Mouse (Mus musculus): ENCODE data around the gene Saysd1. TPM values are rescaled to one million over a fixed set of nuclear protein-coding genes. Genes with fewer than 3 reads are reported as not detected.

Saysd1 gene
- polyA plus RNA-seq, 1 experiment from 2014 or later: 13.1 TPM

DNA sequence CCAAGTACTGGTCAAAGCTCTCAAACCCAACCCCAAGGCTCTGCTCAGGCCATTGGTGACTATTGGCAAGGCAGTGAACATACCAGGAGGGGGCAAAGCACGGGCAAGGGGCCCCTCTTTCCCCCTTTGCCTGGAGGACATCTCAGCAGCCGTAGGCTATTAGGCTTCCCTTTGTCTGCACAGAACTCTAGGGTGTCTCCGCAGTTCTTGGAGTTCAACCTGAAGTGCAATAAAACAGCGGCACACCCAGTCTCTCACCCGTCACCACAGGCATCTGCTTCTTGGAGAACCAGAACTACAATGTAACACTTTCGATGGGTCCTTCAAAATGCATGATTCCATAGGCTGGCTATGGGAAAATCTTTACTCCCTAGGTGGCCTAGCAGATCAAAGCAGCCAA, 10.2 kb downstream of the Saysd1 start:
- Histone ChIP-seq H3K27me3 (replicated peaks; ENCODE audit: control insufficient read depth, insufficient read depth, low read length) (no peaks in the 10 kb centered on the region), H3K27ac (ENCODE audit: low read depth) (no peak overlapping the region), H3K36me3 (ENCODE audit: control insufficient read depth, insufficient read depth, low read length) (no peaks in the 10 kb centered on the region), H3K4me2 (ENCODE audit: low read length) (no peak overlapping the region), H3K9me3 (ENCODE audit: control insufficient read depth, low read length) (no peaks in the 10 kb centered on the region), H3K9ac (ENCODE audit: low read length) (no peak overlapping the region), H3K4me1 (replicated peaks; ENCODE audit: control insufficient read depth, insufficient read depth, low read length) (no peaks in the 10 kb centered on the region), H3K4me3 (ENCODE audit: low read depth, low read length) (no peak overlapping the region)
- 67% methylated on average over 6 of the region's 6 CpGs for WGBS
- no peak for DNase-seq (ENCODE audit: low spot score)
- ATAC-seq (replicated peaks; ENCODE audit: low FRiP score, low TSS enrichment, low read depth): 0 out of 2 replicates have a peak, but pooled peaks have one; percentile 32

DNA sequence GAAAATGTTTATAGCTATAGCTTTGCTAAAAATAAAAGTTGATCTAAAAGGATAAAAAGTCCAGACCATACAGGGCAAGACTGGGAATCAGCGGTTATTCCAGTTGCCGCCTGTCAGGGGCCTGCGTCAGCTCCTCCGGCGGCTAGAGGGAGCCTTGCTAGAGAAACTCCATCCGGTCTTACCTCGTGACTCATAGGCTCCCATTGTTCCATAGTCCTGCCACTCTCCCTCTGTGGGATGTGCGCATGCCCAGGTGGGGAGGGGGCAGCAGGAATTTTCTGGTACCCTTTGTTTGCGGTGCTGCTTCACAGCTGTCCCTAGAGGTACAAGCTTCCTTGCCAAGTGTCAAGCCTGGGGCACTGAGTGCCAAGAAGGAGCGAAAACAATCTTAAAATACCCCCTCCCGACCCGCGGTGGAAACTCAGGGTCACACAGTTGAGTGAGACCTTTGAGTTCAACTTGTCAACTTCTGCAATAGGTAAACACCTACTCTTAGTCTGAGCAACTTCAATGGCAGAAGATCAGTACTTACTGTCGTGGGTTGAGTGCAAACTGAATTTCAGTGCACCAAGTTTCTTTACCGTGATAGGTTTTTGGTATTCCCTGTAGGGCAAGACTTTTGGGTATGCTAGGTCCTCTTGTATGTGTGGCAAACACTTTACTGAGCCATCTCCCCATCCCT, 10.8 kb downstream of the Saysd1 start:
- ATAC-seq (replicated peaks; ENCODE audit: low FRiP score, low TSS enrichment, low read depth) (0 out of 2 replicates have a peak, but pooled peaks have one; percentile 5), DNase-seq (ENCODE audit: low spot score) (no peak)
- Histone ChIP-seq H3K4me1 (replicated peaks; ENCODE audit: control insufficient read depth, insufficient read depth, low read length) (no peaks in the 10 kb centered on the region), H3K4me3 (ENCODE audit: low read depth, low read length) (no peak overlapping the region), H3K9ac (ENCODE audit: low read length) (no peak overlapping the region), H3K9me3 (ENCODE audit: control insufficient read depth, low read length) (no peaks in the 10 kb centered on the region), H3K27me3 (replicated peaks; ENCODE audit: control insufficient read depth, insufficient read depth, low read length) (no peaks in the 10 kb centered on the region), H3K4me2 (ENCODE audit: low read length) (no peak overlapping the region), H3K36me3 (ENCODE audit: control insufficient read depth, insufficient read depth, low read length) (no peaks in the 10 kb centered on the region), H3K27ac (ENCODE audit: low read depth) (no peak overlapping the region)
- 77% methylated on average over 15 of the region's 15 CpGs for WGBS

DNA sequence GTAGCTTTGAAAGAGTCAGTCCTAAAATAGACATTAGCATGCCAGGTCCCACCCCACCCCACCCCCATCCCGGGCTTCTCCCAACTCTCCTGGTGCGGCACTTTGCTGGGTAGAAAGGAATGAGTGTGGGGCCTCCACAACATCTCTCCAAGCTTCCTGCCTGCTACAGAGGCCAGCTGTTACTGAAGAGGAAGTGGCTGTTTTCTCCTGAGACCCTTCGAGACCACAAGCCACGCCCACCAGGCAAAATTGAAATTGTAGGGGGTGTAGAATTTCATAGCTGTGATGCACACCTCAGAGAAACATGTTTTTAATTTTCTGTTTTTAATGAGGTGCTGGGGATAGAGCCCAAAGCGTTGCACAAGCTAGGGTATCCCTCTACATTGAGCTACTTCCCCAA, 17.5 kb downstream of the Saysd1 start:
- ATAC-seq (replicated peaks; ENCODE audit: low FRiP score, low TSS enrichment, low read depth): no peak
- WGBS: 61% methylated on average over 5 of the region's 5 CpGs
- no peak for DNase-seq (ENCODE audit: low spot score)

DNA sequence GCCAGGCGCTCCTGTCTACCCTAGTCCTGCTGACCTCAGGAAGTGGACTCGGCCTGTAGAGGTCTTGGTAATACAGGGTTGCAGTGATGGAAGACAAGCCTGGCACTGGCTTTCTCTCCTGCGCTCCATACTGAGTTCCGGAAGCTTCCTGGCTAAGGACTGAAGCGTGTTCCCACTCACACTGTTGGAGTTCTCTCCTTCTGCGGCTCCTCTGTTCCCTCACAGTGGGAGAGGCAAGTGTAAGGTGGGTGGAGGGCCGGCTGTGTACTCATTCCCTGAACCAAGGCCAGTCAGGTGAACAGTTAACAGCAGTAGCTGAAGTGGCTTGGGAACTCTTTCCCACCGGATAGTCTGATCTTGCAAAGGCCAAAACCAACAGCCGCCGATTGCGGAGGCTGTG, 18.3 kb downstream of the Saysd1 start:
- no peak overlapping the region for H3K9ac ChIP-seq (ENCODE audit: low read length)
- DNase-seq (ENCODE audit: low spot score) (no peak), ATAC-seq (replicated peaks; ENCODE audit: low FRiP score, low TSS enrichment, low read depth) (no peak)
- H3K9me3 ChIP-seq (ENCODE audit: control insufficient read depth, low read length): no peaks in the 10 kb centered on the region
- H3K27ac ChIP-seq (ENCODE audit: low read depth): no peak overlapping the region
- no peak overlapping the region for H3K4me2 ChIP-seq (ENCODE audit: low read length)
- no peaks in the 10 kb centered on the region for H3K27me3 ChIP-seq (replicated peaks; ENCODE audit: control insufficient read depth, insufficient read depth, low read length)
- H3K4me3 ChIP-seq (ENCODE audit: low read depth, low read length): no peak overlapping the region
- H3K36me3 ChIP-seq (ENCODE audit: control insufficient read depth, insufficient read depth, low read length): no peaks in the 10 kb centered on the region
- 0 out of 2 replicates have a peak, but pooled peaks cover 4% of the 10 kb centered on the region for H3K4me1 ChIP-seq (replicated peaks; ENCODE audit: control insufficient read depth, insufficient read depth, low read length)
- WGBS: 94% methylated on average over 11 of the region's 11 CpGs

More for the DNA sequence above, 17.5 kb downstream of the Saysd1 start:
- no peak overlapping the region for H3K9ac ChIP-seq (ENCODE audit: low read length)
- no peaks in the 10 kb centered on the region for H3K9me3 ChIP-seq (ENCODE audit: control insufficient read depth, low read length)
- H3K36me3 ChIP-seq (ENCODE audit: control insufficient read depth, insufficient read depth, low read length): no peaks in the 10 kb centered on the region
- no peak overlapping the region for H3K27ac ChIP-seq (ENCODE audit: low read depth)
- no peaks in the 10 kb centered on the region for H3K27me3 ChIP-seq (replicated peaks; ENCODE audit: control insufficient read depth, insufficient read depth, low read length)
- no peak overlapping the region for H3K4me3 ChIP-seq (ENCODE audit: low read depth, low read length)
- H3K4me2 ChIP-seq (ENCODE audit: low read length): no peak overlapping the region
- H3K4me1 ChIP-seq (replicated peaks; ENCODE audit: control insufficient read depth, insufficient read depth, low read length): 0 out of 2 replicates have a peak, but pooled peaks cover 4% of the 10 kb centered on the region

DNA sequence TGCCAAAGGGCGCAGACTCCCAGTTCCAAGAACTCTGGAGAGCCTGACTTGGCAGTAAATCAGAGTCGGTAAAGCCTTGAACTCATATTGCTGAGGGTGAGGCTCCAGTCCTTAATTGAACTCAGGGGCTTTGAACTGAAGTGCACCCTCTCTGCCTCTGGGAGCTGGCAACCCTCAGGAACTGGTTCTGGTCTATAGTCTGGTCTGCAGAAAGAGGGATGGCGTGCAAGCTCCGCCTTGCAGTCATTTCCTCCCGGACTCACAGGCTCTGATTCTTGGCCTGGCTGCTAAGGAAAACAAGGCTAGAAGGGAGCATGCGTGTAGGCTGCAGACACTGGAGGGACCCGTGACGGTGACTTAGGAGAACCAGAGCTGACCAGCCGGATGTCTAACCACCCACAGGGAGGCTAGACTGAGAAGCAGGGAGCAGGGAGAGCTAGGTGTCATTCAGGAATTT, 22.2 kb downstream of the Saysd1 start:
- no peak for DNase-seq (ENCODE audit: low spot score)
- no peak overlapping the region for H3K4me2 ChIP-seq (ENCODE audit: low read length)
- H3K4me1 ChIP-seq (replicated peaks; ENCODE audit: control insufficient read depth, insufficient read depth, low read length): 0 out of 2 replicates have a peak, but pooled peaks cover 4% of the 10 kb centered on the region
- H3K36me3 ChIP-seq (ENCODE audit: control insufficient read depth, insufficient read depth, low read length): no peaks in the 10 kb centered on the region
- WGBS: 31% methylated on average over 9 of the region's 9 CpGs
- no peak overlapping the region for H3K27ac ChIP-seq (ENCODE audit: low read depth)
- H3K4me3 ChIP-seq (ENCODE audit: low read depth, low read length): no peak overlapping the region
- no peak for ATAC-seq (replicated peaks; ENCODE audit: low FRiP score, low TSS enrichment, low read depth)
- no peak overlapping the region for H3K9ac ChIP-seq (ENCODE audit: low read length)
- no peaks in the 10 kb centered on the region for H3K27me3 ChIP-seq (replicated peaks; ENCODE audit: control insufficient read depth, insufficient read depth, low read length)
- H3K9me3 ChIP-seq (ENCODE audit: control insufficient read depth, low read length): no peaks in the 10 kb centered on the region

DNA sequence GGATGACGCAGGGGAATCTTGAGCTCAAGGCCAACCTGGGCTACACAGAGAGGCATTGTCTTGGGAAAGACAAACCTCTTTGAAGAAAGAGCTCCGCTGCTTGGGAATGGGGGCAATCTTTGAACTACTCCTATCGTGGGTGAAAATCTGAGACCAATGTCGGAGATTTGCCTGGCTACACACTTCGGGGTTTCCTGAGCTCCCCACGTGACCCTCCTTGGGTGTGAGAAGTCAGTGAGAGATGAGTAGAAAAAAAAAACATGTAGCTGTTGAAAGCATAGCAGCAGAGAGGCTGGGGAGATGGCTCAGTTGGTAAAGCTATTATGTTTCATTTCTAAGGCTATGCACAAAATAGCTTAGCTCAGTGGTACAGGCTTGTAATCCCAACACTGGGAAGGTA, 23.4 kb downstream of the Saysd1 start:
- Histone ChIP-seq H3K9ac (ENCODE audit: low read length) (no peak overlapping the region), H3K4me2 (ENCODE audit: low read length) (no peak overlapping the region), H3K36me3 (ENCODE audit: control insufficient read depth, insufficient read depth, low read length) (no peaks in the 10 kb centered on the region), H3K4me1 (replicated peaks; ENCODE audit: control insufficient read depth, insufficient read depth, low read length) (no peaks in the 10 kb centered on the region), H3K27ac (ENCODE audit: low read depth) (no peak overlapping the region), H3K9me3 (ENCODE audit: control insufficient read depth, low read length) (no peaks in the 10 kb centered on the region), H3K4me3 (ENCODE audit: low read depth, low read length) (no peak overlapping the region), H3K27me3 (replicated peaks; ENCODE audit: control insufficient read depth, insufficient read depth, low read length) (no peaks in the 10 kb centered on the region)
- no peak for DNase-seq (ENCODE audit: low spot score)
- 88% methylated on average over 6 of the region's 6 CpGs for WGBS
- ATAC-seq (replicated peaks; ENCODE audit: low FRiP score, low TSS enrichment, low read depth): no peak

DNA sequence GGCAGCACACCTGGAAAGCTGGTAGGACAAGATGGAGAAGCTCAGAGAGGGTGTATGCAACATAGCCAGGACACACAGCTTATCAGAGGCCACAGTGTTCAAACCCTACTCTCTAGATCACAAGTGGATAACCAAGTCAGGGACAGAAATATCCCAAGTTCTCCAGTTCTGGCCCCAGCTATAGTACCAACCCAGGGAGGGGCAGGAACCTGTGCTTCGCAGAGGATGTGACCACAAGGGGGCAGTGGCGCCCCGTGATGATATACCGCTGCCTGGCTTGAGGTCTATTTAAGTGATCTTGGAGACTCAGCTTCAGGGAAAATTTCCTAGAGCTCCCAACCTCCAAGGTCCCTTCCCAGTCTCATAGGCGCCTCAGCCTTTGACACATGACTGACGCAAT, 24.4 kb downstream of the Saysd1 start:
- Histone ChIP-seq H3K36me3 (ENCODE audit: control insufficient read depth, insufficient read depth, low read length) (no peaks in the 10 kb centered on the region), H3K4me3 (ENCODE audit: low read depth, low read length) (no peak overlapping the region), H3K9me3 (ENCODE audit: control insufficient read depth, low read length) (no peaks in the 10 kb centered on the region), H3K27ac (ENCODE audit: low read depth) (no peak overlapping the region), H3K9ac (ENCODE audit: low read length) (no peak overlapping the region), H3K4me1 (replicated peaks; ENCODE audit: control insufficient read depth, insufficient read depth, low read length) (no peaks in the 10 kb centered on the region), H3K4me2 (ENCODE audit: low read length) (no peak overlapping the region), H3K27me3 (replicated peaks; ENCODE audit: control insufficient read depth, insufficient read depth, low read length) (no peaks in the 10 kb centered on the region)
- peak; percentile 67; the same call in 1 of the 2 replicates for ATAC-seq (replicated peaks; ENCODE audit: low FRiP score, low TSS enrichment, low read depth)
- peak; percentile 95 for DNase-seq (ENCODE audit: low spot score)
- 3% methylated on average over 6 of the region's 6 CpGs for WGBS

DNA sequence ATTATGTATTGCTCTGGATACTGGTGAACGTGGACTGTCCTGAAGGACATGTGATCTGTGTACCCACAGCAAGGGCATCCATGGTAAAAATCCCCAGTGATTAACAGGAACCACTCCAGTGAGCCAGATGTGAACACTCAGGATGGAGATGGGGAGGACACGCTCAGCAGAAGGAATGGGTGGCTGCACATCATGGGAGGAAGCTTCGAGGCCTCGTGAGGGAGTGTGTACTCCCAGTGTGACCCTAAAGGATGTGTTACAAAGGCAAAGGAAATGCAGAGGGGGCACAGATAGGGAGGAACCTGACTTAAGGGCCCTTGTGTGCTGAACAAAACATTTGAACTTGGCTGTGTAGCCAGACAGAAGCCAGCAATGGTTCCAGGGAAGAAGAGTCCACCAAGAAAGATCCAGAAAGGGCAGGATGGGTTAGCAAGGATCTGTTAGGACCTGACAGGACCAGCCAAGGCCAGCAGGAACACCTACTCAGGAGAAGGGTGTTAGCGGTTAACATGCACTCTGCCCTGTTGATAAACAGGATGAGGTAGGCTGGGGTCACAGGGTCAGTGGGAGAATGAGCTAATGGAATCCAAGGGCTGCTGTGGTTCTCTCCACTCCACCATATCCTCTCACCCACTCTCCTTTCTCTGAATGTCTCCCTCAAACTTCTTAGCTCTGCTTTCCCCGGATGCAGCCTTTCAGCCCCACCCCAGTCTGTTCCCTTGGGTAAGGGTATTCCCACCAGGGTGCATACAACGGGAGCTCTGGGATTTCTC, 25.0 kb downstream of the Saysd1 start:
- no peaks in the 10 kb centered on the region for H3K27me3 ChIP-seq (replicated peaks; ENCODE audit: control insufficient read depth, insufficient read depth, low read length)
- ATAC-seq (replicated peaks; ENCODE audit: low FRiP score, low TSS enrichment, low read depth): no peak
- H3K9me3 ChIP-seq (ENCODE audit: control insufficient read depth, low read length): no peaks in the 10 kb centered on the region
- WGBS: 48% methylated on average over 7 of the region's 7 CpGs
- no peak overlapping the region for H3K4me2 ChIP-seq (ENCODE audit: low read length)
- no peak overlapping the region for H3K4me3 ChIP-seq (ENCODE audit: low read depth, low read length)
- no peak overlapping the region for H3K9ac ChIP-seq (ENCODE audit: low read length)
- H3K4me1 ChIP-seq (replicated peaks; ENCODE audit: control insufficient read depth, insufficient read depth, low read length): no peaks in the 10 kb centered on the region
- H3K36me3 ChIP-seq (ENCODE audit: control insufficient read depth, insufficient read depth, low read length): no peaks in the 10 kb centered on the region
- H3K27ac ChIP-seq (ENCODE audit: low read depth): no peak overlapping the region
- peak; percentile 55 for DNase-seq (ENCODE audit: low spot score)
